Mouse (Mus musculus): Measurements from ENCODE around the gene Cpsf7. TPM values are rescaled to one million over a fixed set of nuclear protein-coding genes. Genes with fewer than 3 reads are reported as not detected.

Gene Cpsf7
- 8.9 and 10.5 TPM in 2 replicates for polyA plus RNA-seq (2012; rRNA removed)

GRCm38 (mm10) chr19:10525106-10525901 is at the start of gene Cpsf7:
Gene Cpsf7, plus strand, starts transcription at chr19:10525266.

GRCm38 (mm10) chr19:10482703-10483102 is 42.4 kb upstream of the Cpsf7 start, which contains the start of gene Ppp1r32:
Gene Ppp1r32, minus strand, starts transcription at chr19:10482928.

GRCm38 (mm10) chr19:10525910-10526309 is 844 bp downstream of the Cpsf7 start, which contains the start of gene Sdhaf2:
Gene Sdhaf2, minus strand, starts transcription at chr19:10526142.

GRCm38 (mm10) chr19:10555624-10556510 is 30.8 kb downstream of the Cpsf7 start, which contains the start of gene Tmem216:
Gene Tmem216, minus strand, starts transcription at chr19:10556238.

GRCm38 (mm10) chr19:10576690-10577561 is 51.9 kb downstream of the Cpsf7 start, which contains the start of the genes Cyb561a3 and Tmem138:
Gene Cyb561a3, plus strand, starts transcription at chr19:10577172.
Gene Tmem138, minus strand, starts transcription at chr19:10577362.

Other genes with a start within 250 kb of the Cpsf7 start
- gene Dagla, start 220.4 kb upstream of the Cpsf7 start, polyA plus RNA-seq (2012; rRNA removed) = 7.9 and 8.8 TPM in 2 replicates
- gene Syt7, start 136.2 kb upstream of the Cpsf7 start, polyA plus RNA-seq (2012; rRNA removed) = 4.6 and 5.7 TPM in 2 replicates
- gene Lrrc10b, start 67.8 kb upstream of the Cpsf7 start, polyA plus RNA-seq (2012; rRNA removed) = 10.3 and 15.4 TPM in 2 replicates
- gene Ppp1r32, start 42.3 kb upstream of the Cpsf7 start, polyA plus RNA-seq (2012; rRNA removed) = 0.17 and 0.18 TPM in 2 replicates
- 3.5 and 3.6 TPM in 2 replicates for gene Sdhaf2, start 876 bp downstream of the Cpsf7 start, polyA plus RNA-seq (2012; rRNA removed)
- 4.7 and 5.8 TPM in 2 replicates for gene Tmem216, start 31.0 kb downstream of the Cpsf7 start, polyA plus RNA-seq (2012; rRNA removed)
- gene Cyb561a3, start 51.9 kb downstream of the Cpsf7 start, polyA plus RNA-seq (2012; rRNA removed) = 16.8 and 17.4 TPM in 2 replicates
- gene Tmem138, start 52.1 kb downstream of the Cpsf7 start, polyA plus RNA-seq (2012; rRNA removed) = 3.2 and 3.5 TPM in 2 replicates
- 25.3 and 35.1 TPM in 2 replicates for gene Ddb1, start 80.1 kb downstream of the Cpsf7 start, polyA plus RNA-seq (2012; rRNA removed)
- gene Tkfc, start 80.4 kb downstream of the Cpsf7 start, polyA plus RNA-seq (2012; rRNA removed) = 3.3 and 3.8 TPM in 2 replicates
- gene Vwce, start 108.9 kb downstream of the Cpsf7 start, polyA plus RNA-seq (2012; rRNA removed) = 0.05 and 0.08 TPM in 2 replicates
- 87.4 and 147 TPM in 2 replicates for gene Pga5, start 152.8 kb downstream of the Cpsf7 start, polyA plus RNA-seq (2012; rRNA removed)
- 21.5 and 23.0 TPM in 2 replicates for gene Vps37c, start 163.5 kb downstream of the Cpsf7 start, polyA plus RNA-seq (2012; rRNA removed)
- gene Cd5, start 213.7 kb downstream of the Cpsf7 start, polyA plus RNA-seq (2012; rRNA removed) = 0.45 and 0.65 TPM in 2 replicates